Mouse (Mus musculus): Measurements from ENCODE around the gene Slc26a10. TPM values are rescaled to one million over a fixed set of nuclear protein-coding genes. Genes with fewer than 3 reads are reported as not detected.
"Not testable (repeated sequence)": the region's sequence is repeated elsewhere in the genome, so short reads cannot be mapped to it uniquely, and the experiment has no call there.

Slc26a10 gene
- polyA plus RNA-seq, 1 experiment from 2014 or later: 18.0 TPM

GRCm38 (mm10) chr10:127143228-127143627 is 37.2 kb downstream of the Slc26a10 start:
- ATAC-seq (ENCODE audit: extremely low read depth, insufficient number of reproducible peaks, low FRiP score, low TSS enrichment): no peak
- Histone ChIP-seq H3K36me3 (no peaks in the 10 kb centered on the region), H3K4me1 (no peaks in the 10 kb centered on the region), H3K9ac (no peak overlapping the region), H3K4me3 (no peak overlapping the region), H3K27ac (replicated peaks) (no peak overlapping the region), H3K4me2 (no peak overlapping the region), H3K27me3 (replicated peaks) (no peaks in the 10 kb centered on the region), H3K9me3 (0 out of 2 replicates have a peak, but pooled peaks cover 4% of the 10 kb centered on the region)
- 82% methylated on average over 8 of the region's 8 CpGs for WGBS

DNA sequence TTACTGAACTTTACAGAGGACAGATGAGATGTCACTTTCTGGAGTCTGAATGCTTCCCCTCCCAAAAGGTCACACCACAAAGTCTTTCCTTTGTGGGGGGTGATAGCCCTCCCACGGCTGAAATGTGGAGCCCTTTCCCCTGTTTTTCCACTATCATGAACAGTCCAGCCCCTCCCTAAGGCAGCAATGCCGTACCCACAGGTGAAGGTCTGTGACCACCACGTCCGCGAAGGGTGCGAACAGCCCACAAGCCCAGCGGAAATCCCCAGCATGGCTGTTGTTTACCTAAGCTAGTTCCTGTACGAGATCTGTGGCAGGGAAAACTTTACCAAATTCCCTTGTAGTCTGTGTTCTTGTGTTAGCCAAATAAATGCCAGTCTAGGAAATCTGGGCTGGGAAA is 38.9 kb downstream of the Slc26a10 start:
- no peak for ATAC-seq (ENCODE audit: extremely low read depth, insufficient number of reproducible peaks, low FRiP score, low TSS enrichment)

DNA sequence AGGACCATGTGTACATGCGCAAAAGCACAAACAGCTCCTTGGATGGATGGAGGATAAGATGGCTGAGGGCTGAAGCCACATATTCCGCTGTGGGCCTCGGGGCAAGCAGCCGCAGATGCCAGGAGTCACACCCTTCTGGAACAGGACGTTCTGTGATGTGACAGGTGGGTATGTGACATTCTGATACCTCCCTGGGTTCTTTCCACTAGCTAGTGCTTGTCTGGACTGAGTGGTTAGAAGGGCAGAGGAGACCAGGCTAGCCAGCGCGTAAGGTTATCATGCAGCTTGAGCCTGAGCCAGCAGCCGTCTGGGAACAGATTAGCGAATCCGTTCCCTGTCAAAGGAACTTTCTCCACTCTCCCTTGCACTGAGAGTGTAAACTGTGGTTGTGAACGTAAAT is 39.5 kb downstream of the Slc26a10 start:
- Histone ChIP-seq H3K4me3 (no peak overlapping the region), H3K27ac (replicated peaks) (no peak overlapping the region), H3K36me3 (no peaks in the 10 kb centered on the region), H3K4me1 (no peaks in the 10 kb centered on the region), H3K9me3 (0 out of 2 replicates have a peak, but pooled peaks cover 4% of the 10 kb centered on the region), H3K9ac (no peak overlapping the region), H3K4me2 (no peak overlapping the region), H3K27me3 (replicated peaks) (no peaks in the 10 kb centered on the region)
- ATAC-seq (ENCODE audit: extremely low read depth, insufficient number of reproducible peaks, low FRiP score, low TSS enrichment): no peak
- 62% methylated on average over 11 of the region's 11 CpGs for WGBS

More for the DNA sequence above, 38.9 kb downstream of the Slc26a10 start:
- Histone ChIP-seq H3K9ac (no peak overlapping the region), H3K9me3 (0 out of 2 replicates have a peak, but pooled peaks cover 4% of the 10 kb centered on the region), H3K27ac (replicated peaks) (no peak overlapping the region), H3K36me3 (no peaks in the 10 kb centered on the region), H3K4me2 (no peak overlapping the region), H3K27me3 (replicated peaks) (no peaks in the 10 kb centered on the region), H3K4me1 (no peaks in the 10 kb centered on the region), H3K4me3 (no peak overlapping the region)
- WGBS: 66% methylated on average over 8 of the region's 8 CpGs

DNA sequence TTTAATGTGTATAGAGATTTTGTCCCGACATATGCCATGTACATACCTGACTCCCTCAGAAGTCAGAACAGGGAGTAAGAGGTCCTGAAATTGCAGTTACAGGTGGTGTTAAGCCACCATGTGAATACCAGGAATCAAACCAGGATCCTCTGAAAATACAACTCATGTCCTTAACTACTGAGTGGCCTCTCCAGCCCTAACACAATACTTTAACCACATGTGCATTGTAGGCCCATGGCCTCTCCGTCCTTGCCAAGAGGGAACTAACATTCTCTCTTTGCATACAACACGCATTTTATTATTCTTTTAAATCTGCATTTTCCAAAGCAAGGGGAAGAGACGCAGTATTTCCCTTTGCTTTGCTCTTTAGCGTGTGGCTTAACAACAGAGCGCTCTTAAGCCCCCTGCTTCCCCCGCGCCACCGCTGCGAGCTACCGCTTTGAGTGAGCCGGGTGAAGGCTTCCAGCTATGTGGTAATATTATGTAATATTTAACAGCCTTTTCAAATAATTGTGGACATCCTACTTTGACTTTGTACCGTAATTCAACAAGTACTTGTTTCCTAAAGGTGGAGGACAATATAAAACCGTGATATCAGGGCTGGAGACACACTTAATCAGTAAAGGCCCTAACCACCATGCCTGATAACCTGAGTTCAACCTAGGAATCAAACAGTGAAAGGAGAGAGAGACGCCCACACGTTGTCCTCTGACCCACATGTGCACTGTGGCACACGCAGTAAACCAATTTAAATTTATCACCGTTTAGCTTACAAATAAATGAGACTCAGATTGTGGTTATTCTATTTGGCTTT is 41.9 kb downstream of the Slc26a10 start:
- Histone ChIP-seq H3K4me1 (no peaks in the 10 kb centered on the region), H3K9me3 (0 out of 2 replicates have a peak, but pooled peaks cover 4% of the 10 kb centered on the region), H3K27me3 (replicated peaks) (no peaks in the 10 kb centered on the region), H3K36me3 (no peaks in the 10 kb centered on the region), H3K27ac (replicated peaks) (no peak overlapping the region), H3K4me3 (no peak overlapping the region), H3K9ac (no peak overlapping the region), H3K4me2 (no peak overlapping the region)
- 88% methylated on average over 18 of the region's 18 CpGs for WGBS
- ATAC-seq (ENCODE audit: extremely low read depth, insufficient number of reproducible peaks, low FRiP score, low TSS enrichment): no peak

DNA sequence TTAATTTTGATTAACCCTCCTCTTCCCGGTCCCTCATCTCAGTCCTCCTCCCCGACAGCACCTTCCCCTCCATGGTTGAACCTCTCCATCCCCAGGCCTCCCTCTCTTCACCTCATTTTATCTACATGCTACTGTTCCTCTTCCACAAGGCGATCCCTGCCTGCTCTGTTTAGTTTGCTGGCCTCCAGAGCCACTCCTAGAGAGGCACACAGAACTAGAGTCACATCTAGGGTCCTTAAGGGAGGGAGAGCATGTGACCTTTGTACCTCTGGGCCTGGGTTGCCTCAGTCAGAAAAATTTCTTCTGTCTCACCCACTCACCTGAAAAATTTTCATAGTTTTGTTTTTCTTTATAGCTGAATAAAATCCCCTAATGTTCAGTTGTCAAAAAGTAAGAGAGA is 42.5 kb downstream of the Slc26a10 start:
- Histone ChIP-seq H3K27ac (replicated peaks) (no peak overlapping the region), H3K27me3 (replicated peaks) (no peaks in the 10 kb centered on the region; the same call in 1 of the 2 replicates), H3K9ac (no peak overlapping the region), H3K36me3 (no peaks in the 10 kb centered on the region), H3K4me3 (no peak overlapping the region), H3K4me2 (no peak overlapping the region), H3K4me1 (no peaks in the 10 kb centered on the region), H3K9me3 (0 out of 2 replicates have a peak, but pooled peaks cover 4% of the 10 kb centered on the region)
- WGBS: 69% methylated on average over 3 of the region's 3 CpGs
- ATAC-seq (ENCODE audit: extremely low read depth, insufficient number of reproducible peaks, low FRiP score, low TSS enrichment): no peak

- no peak for ATAC-seq (ENCODE audit: extremely low read depth, insufficient number of reproducible peaks, low FRiP score, low TSS enrichment)
- Histone ChIP-seq H3K27ac (replicated peaks) (no peak overlapping the region), H3K4me2 (no peak overlapping the region), H3K36me3 (no peaks in the 10 kb centered on the region), H3K9ac (no peak overlapping the region), H3K4me1 (no peaks in the 10 kb centered on the region), H3K27me3 (replicated peaks) (no peaks in the 10 kb centered on the region; the same call in 1 of the 2 replicates), H3K4me3 (no peak overlapping the region), H3K9me3 (no peaks in the 10 kb centered on the region)
- WGBS: 74% methylated on average over 4 of the region's 4 CpGs
These were observed 43.9 kb downstream of the Slc26a10 start for GRCm38 (mm10) chr10:127136510-127136909.

DNA sequence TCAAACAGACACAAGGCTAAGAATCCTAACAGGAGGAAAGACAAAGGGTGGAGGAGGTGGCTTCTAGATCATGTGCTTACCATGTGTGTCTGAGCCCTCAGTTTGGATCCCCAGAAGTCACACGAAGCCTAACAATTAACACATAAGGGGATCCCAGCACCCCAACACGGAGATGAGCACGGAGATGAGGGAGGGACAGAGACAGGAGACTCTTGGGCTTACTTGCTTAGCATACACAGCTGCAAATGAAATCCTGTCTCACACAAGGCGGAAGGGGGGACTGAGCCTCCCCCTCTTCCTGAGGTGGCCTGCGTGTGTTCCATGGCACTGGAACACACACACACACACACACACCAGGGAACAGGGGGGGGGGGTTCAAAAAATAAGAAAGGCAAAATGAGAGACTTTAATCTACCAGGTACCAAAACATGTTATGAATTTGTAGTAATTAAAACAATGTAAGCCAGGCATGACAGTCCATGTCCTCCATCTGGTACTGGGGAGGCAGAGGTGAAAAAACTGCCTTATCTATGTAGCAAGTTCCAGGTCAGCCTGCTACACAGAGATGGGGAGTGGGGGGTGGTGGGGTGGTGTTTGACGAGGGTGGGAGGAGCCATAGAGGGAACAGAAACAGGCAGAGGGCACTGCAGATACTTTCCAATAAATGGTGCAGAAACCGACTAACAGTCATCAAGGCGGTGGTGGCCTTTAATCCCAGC is 45.2 kb downstream of the Slc26a10 start:
- ATAC-seq (ENCODE audit: extremely low read depth, insufficient number of reproducible peaks, low FRiP score, low TSS enrichment): no peak
- whole genome bisulfite sequencing: 31% methylated on average over 8 of the region's 8 CpGs

DNA sequence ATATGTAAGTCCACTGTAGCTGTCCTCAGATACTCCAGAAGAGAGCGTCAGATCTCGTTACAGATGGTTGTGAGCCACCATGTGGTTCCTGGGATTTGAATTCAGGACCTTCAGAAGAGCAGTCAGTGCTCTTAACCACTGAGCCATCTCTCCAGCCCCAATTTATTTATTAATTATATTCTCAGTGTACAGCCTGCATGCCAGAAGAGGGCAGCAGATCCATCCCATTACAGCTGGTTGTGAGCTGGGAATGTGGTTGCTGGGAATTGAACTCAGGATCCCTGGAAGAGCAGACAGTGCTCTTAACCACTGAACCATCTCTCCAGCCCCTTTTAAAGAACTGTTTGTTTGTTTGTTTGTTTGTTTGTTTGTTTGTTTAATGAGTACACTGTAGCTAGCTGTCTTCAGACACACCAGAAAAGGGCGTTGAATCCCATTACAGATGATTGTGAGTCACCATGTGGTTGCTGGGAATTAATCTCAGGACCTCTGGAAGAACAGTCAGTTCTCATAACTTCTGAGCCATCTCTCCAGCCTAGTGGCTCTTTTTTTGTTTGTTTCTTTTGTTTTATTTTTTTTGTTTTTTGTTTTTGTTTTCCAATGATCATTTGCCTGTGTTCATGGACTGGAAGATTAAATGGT is 45.9 kb downstream of the Slc26a10 start:
- H3K4me3 ChIP-seq: not testable (repeated sequence)

More for the DNA sequence above, 45.2 kb downstream of the Slc26a10 start:
- Histone ChIP-seq H3K4me2 (no peak overlapping the region), H3K4me3 (no peak overlapping the region), H3K4me1 (no peaks in the 10 kb centered on the region), H3K9ac (no peak overlapping the region), H3K9me3 (no peaks in the 10 kb centered on the region), H3K27ac (replicated peaks) (no peak overlapping the region), H3K27me3 (replicated peaks) (peaks cover 4% of the 10 kb centered on the region; the same call in 1 of the 2 replicates), H3K36me3 (no peaks in the 10 kb centered on the region)

GRCm38 (mm10) chr10:127132469-127132868 is 48.0 kb downstream of the Slc26a10 start:
- no peaks in the 10 kb centered on the region for H3K9me3 ChIP-seq
- WGBS: 48% methylated on average over 5 of the region's 5 CpGs
- ATAC-seq (ENCODE audit: extremely low read depth, insufficient number of reproducible peaks, low FRiP score, low TSS enrichment): no peak
- no peaks in the 10 kb centered on the region for H3K4me1 ChIP-seq
- H3K4me3 ChIP-seq: no peak overlapping the region
- peaks cover 4% of the 10 kb centered on the region; the same call in 1 of the 2 replicates for H3K27me3 ChIP-seq (replicated peaks)
- no peaks in the 10 kb centered on the region for H3K36me3 ChIP-seq
- no peak overlapping the region for H3K9ac ChIP-seq
- no peak overlapping the region for H3K27ac ChIP-seq (replicated peaks)
- no peak overlapping the region for H3K4me2 ChIP-seq

More for the DNA sequence above, 45.9 kb downstream of the Slc26a10 start:
- ATAC-seq (ENCODE audit: extremely low read depth, insufficient number of reproducible peaks, low FRiP score, low TSS enrichment); H3K36me3 ChIP-seq; H3K9ac ChIP-seq; H3K4me2 ChIP-seq; H3K27ac ChIP-seq (replicated peaks); H3K9me3 ChIP-seq; H3K4me1 ChIP-seq; H3K27me3 ChIP-seq (replicated peaks): not testable (repeated sequence)
- 80% methylated on average over 3 of the region's 3 CpGs for WGBS

GRCm38 (mm10) chr10:127129431-127129830 is 51.0 kb downstream of the Slc26a10 start:
- Histone ChIP-seq H3K27ac (replicated peaks) (no peak overlapping the region), H3K9me3 (no peaks in the 10 kb centered on the region), H3K4me2 (no peak overlapping the region), H3K27me3 (replicated peaks) (peaks cover 4% of the 10 kb centered on the region; the same call in 1 of the 2 replicates), H3K4me3 (no peak overlapping the region), H3K36me3 (no peaks in the 10 kb centered on the region), H3K4me1 (no peaks in the 10 kb centered on the region), H3K9ac (no peak overlapping the region)
- ATAC-seq (ENCODE audit: extremely low read depth, insufficient number of reproducible peaks, low FRiP score, low TSS enrichment): no peak
- 50% methylated on average over 4 of the region's 4 CpGs for WGBS

DNA sequence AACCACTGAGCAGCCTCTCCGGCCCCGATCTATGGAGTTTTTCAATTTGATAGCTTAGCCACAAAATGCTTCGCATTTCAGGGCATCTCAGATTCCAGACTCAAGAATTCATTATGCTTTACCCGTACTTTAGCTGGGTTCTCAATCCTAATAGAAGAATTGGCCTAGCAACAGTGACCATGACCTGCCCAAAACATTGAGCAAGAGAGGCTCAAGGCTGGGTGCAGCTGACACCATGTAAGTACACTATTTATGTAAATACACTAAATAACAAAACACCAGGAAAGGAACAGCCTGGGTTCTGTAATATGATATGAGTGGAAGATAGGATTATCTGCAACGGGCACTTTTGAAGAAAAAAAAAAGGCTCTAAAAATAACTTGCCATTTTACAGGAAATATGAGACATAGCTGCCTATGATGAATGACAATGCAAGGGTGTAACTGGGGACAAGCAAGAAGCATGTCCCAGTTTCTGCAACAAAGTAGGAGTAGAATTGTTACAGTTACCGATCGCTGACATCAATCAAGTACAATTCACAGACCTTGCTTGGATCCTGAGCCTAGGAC is 52.6 kb downstream of the Slc26a10 start:
- Histone ChIP-seq H3K4me2 (no peak overlapping the region), H3K36me3 (no peaks in the 10 kb centered on the region), H3K9me3 (no peaks in the 10 kb centered on the region), H3K4me1 (peaks cover 6% of the 10 kb centered on the region), H3K27ac (replicated peaks) (no peak overlapping the region), H3K27me3 (replicated peaks) (peaks cover 4% of the 10 kb centered on the region; the same call in 1 of the 2 replicates), H3K9ac (no peak overlapping the region), H3K4me3 (no peak overlapping the region)
- 67% methylated on average over 7 of the region's 7 CpGs for WGBS
- no peak for ATAC-seq (ENCODE audit: extremely low read depth, insufficient number of reproducible peaks, low FRiP score, low TSS enrichment)

Measured in heart, embryonic 13.5 days (tissue).